Mouse (Mus musculus) T-helper 2 cell (primary cell): ENCODE measurements around the gene Slmap.
"Not testable (repeated sequence)": the region's sequence is repeated elsewhere in the genome, so short reads cannot be mapped to it uniquely, and the experiment has no call there.

ENCODE experiments used
- in situ Hi-C: fragments of 300-600 bp; cut with MboI, MseI; formaldehyde crosslinking; loops from one replicate; pipeline ENCODE4 v1.15.1; 2025; ENCODE audit warnings: high pct_unique_total_duplicates

Slmap gene

GRCm38 (mm10) chr14:26534757-26535479 lies at the start of gene Slmap:
Gene Slmap, minus strand, starts transcription at chr14:26534931.
- in situ Hi-C loops, result loop anchor here (5.0 kb wide), 1 partner anchor 102 kb away; the partner anchor contains the start of gene Arf4

- in situ Hi-C loops, result loop anchor here (5.0 kb wide), 1 partner anchor 36 kb away; no protein-coding TSS in a partner anchor
Observed at GRCm38 (mm10) chr14:26583645-26584044, 48.9 kb upstream of the Slmap start.

- in situ Hi-C loops, result loop anchor here (5.0 kb wide), 1 partner anchor 32 kb away; no protein-coding TSS in a partner anchor
Observed at GRCm38 (mm10) chr14:26579346-26580343, 44.9 kb upstream of the Slmap start.

- in situ Hi-C loops, result no loop called here
Observed at GRCm38 (mm10) chr14:26578791-26579191, 44.1 kb upstream of the Slmap start.

GRCm38 (mm10) chr14:26576255-26576780 lies 41.6 kb upstream of the Slmap start:
- in situ Hi-C loops, result no loop called here

GRCm38 (mm10) chr14:26573556-26573955 lies 38.8 kb upstream of the Slmap start, which contains the start of gene Dennd6a:
Gene Dennd6a, plus strand, starts transcription at chr14:26573856.
- in situ Hi-C loops, result not testable (repeated sequence)

- in situ Hi-C loops, result no loop called here
Observed at GRCm38 (mm10) chr14:26571951-26572675, 37.4 kb upstream of the Slmap start.

- in situ Hi-C loops, result no loop called here
Observed at GRCm38 (mm10) chr14:26569880-26570279, 35.1 kb upstream of the Slmap start.

GRCm38 (mm10) chr14:26562247-26562646 lies 27.5 kb upstream of the Slmap start:
- in situ Hi-C loops, result no loop called here

- in situ Hi-C loops, result no loop called here
Observed at GRCm38 (mm10) chr14:26558536-26558935, 23.8 kb upstream of the Slmap start.

GRCm38 (mm10) chr14:26557581-26557980 lies 22.9 kb upstream of the Slmap start:
- in situ Hi-C loops, result no loop called here

GRCm38 (mm10) chr14:26552853-26553252 lies 18.1 kb upstream of the Slmap start:
- in situ Hi-C loops, result no loop called here

GRCm38 (mm10) chr14:26552441-26552840 lies 17.7 kb upstream of the Slmap start:
- in situ Hi-C loops, result no loop called here

- in situ Hi-C loops, result no loop called here
Observed at GRCm38 (mm10) chr14:26550712-26551111, 16.0 kb upstream of the Slmap start.

- in situ Hi-C loops, result loop anchor here (5.0 kb wide), 1 partner anchor 34 kb away; no protein-coding TSS in a partner anchor
Observed at GRCm38 (mm10) chr14:26547516-26548488, 13.1 kb upstream of the Slmap start.

- in situ Hi-C loops, result no loop called here
Observed at GRCm38 (mm10) chr14:26542136-26542535, 7.4 kb upstream of the Slmap start.

GRCm38 (mm10) chr14:26540577-26540976 lies 5.8 kb upstream of the Slmap start:
- in situ Hi-C loops, result no loop called here

- in situ Hi-C loops, result no loop called here
Observed at GRCm38 (mm10) chr14:26539241-26539640, 4.5 kb upstream of the Slmap start.

- in situ Hi-C loops, result loop anchor here (5.0 kb wide), 1 partner anchor 103 kb away; the partner anchor contains the start of gene Arf4
Observed at GRCm38 (mm10) chr14:26533821-26534756, 642 bp downstream of the Slmap start.
